Mouse (Mus musculus): ENCODE measurements around the gene Cxcl12.

Cxcl12 gene

DNA sequence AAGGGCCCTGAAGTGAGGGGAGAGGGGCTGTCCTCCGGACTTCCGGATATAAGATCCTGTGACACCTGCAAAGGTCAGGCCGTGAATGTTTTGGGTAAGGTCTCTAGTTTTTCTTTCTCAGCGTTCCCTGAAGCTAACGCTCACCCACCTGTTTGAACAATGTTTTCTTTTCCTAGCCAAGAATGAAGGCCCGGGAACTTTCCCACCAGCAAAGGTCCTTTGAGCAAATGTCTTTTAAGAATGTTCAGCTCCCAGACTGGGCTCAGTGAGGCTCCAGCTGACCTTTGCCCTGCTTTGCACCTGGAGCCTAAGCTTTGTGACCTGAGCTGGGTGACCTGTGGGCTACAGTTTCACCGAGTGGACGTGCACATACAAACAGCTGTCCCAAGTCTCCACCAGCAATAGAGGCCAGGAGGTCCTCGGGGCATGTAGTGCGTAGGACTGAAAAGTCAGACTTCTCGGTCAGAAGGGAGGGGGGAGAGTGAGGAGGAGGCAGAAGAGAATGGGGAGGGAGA, 52.6 kb downstream of the Cxcl12 start:
- DNase-seq (ENCODE audit: low read depth, low spot score) = no peak
